Mouse (Mus musculus): Measurements from ENCODE around the gene Hoxa11.

Gene Hoxa11

GRCm38 (mm10) chr6:52206882-52207683 lies 38.5 kb downstream of the Hoxa11 start:
- no peak for DNase-seq (ENCODE audit: extremely low spot score)

- DNase-seq (ENCODE audit: extremely low spot score) = peak; percentile 67
Observed at GRCm38 (mm10) chr6:52205638-52206621, 39.7 kb downstream of the Hoxa11 start.

GRCm38 (mm10) chr6:52205221-52205620 lies 40.4 kb downstream of the Hoxa11 start:
- peak; percentile 63 for DNase-seq (ENCODE audit: extremely low spot score)

- peak; percentile 92 for DNase-seq (ENCODE audit: extremely low spot score)
Observed at GRCm38 (mm10) chr6:52204050-52204752, 41.4 kb downstream of the Hoxa11 start, which contains the start of gene Hoxa5. Gene Hoxa5 (minus strand): TSS chr6:52204587.

- no peak for DNase-seq (ENCODE audit: extremely low spot score)
Observed at GRCm38 (mm10) chr6:52203371-52204049, 42.1 kb downstream of the Hoxa11 start.

GRCm38 (mm10) chr6:52203121-52203370 lies 42.6 kb downstream of the Hoxa11 start:
- DNase-seq (ENCODE audit: extremely low spot score) = no peak

- DNase-seq (ENCODE audit: extremely low spot score) = no peak
Observed at GRCm38 (mm10) chr6:52202362-52203120, 43.1 kb downstream of the Hoxa11 start.

GRCm38 (mm10) chr6:52201269-52201668 lies 44.3 kb downstream of the Hoxa11 start:
- no peak for DNase-seq (ENCODE audit: extremely low spot score)

GRCm38 (mm10) chr6:52200751-52201250 lies 44.8 kb downstream of the Hoxa11 start:
- no peak for DNase-seq (ENCODE audit: extremely low spot score)

- DNase-seq (ENCODE audit: extremely low spot score) = peak; percentile 73
Observed at GRCm38 (mm10) chr6:52200073-52200750, 45.4 kb downstream of the Hoxa11 start.

- peak; percentile 63 for DNase-seq (ENCODE audit: extremely low spot score)
Observed at GRCm38 (mm10) chr6:52197271-52197670, 48.3 kb downstream of the Hoxa11 start.

GRCm38 (mm10) chr6:52196811-52197210 lies 48.8 kb downstream of the Hoxa11 start:
- no peak for DNase-seq (ENCODE audit: extremely low spot score)

- DNase-seq (ENCODE audit: extremely low spot score) = peak; percentile 66
Observed at GRCm38 (mm10) chr6:52194690-52195089, 50.9 kb downstream of the Hoxa11 start.
